Mouse (Mus musculus): ENCODE measurements around the gene Cacnb4. TPM values are rescaled to one million over a fixed set of nuclear protein-coding genes. Genes with fewer than 3 reads are reported as not detected.

Gene Cacnb4
- polyA plus RNA-seq, 1 experiment, result 0.01 TPM

DNA sequence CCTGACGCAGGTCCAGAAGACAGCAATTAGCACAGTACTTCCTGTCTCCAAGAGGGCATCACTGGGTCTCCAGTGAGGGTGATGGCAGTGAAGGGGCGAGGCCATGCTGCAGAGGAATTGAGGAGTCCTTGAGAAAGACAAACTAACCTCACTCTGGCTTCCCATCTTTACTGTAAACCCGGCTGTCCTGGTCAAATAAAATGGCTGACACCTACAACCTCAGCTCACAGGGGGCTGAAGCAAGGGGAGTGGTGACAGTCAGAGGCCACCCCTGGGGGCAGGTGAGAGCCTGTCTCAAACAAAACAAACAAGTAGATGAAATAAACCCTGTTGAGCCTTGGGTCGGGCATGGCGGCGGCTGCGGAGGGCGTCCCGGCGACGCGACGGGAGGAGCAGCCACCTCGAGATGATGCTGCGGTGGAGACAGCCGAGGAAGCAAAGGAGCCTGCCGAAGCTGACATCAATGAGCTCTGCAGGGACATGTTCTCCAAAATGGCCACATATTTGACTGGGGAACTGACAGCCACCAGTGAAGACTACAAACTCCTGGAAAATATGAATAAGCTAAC is 57.1 kb downstream of the Cacnb4 start:
- TF ChIP-seq TCF12 (IDR thresholded peaks at IDR 0.05; ENCODE audit: insufficient read depth, poor library complexity, severe bottlenecking), result no peak
- no peak for TF ChIP-seq TCF3 (IDR thresholded peaks at IDR 0.05; ENCODE audit: insufficient read length, low read depth)
- TF ChIP-seq MAX (IDR thresholded peaks at IDR 0.05; ENCODE audit: low read depth), result no peak
- TF ChIP-seq E2F4 (IDR thresholded peaks at IDR 0.05; ENCODE audit: insufficient read depth), result no peak
- Histone ChIP-seq H3K36me3 (ENCODE audit: control insufficient read depth, insufficient read depth) (no peaks in the 10 kb centered on the region), H3K4me2 (ENCODE audit: low read depth) (no peak overlapping the region), H3K4me3 (no peak overlapping the region), H3ac (ENCODE audit: control insufficient read depth, insufficient read length) (no peak overlapping the region), H3K27me3 (ENCODE audit: control insufficient read depth, insufficient read depth, insufficient read length) (no peaks in the 10 kb centered on the region), H3K79me2 (ENCODE audit: control insufficient read depth, insufficient read depth) (no peaks in the 10 kb centered on the region)

DNA sequence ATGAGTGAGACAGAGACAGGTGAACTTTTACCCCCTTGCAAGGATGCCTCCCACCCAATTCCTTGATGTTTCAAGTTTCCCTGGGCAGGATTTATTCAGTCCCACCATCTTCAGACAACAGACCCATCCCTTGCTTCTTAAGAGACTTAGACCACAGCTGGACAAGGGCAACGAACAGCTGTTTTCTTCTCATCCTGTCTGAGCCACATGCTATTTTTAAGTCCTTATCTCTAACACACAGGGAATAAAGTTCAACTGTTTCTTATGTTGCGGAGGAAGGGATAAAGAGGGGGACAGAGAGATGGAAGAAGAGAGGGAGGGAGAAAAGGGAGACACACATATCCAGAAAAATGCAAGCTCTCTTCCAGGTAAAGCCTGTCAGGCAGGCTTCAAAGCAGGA is 57.8 kb downstream of the Cacnb4 start:
- no peak overlapping the region for H3ac ChIP-seq (ENCODE audit: control insufficient read depth, insufficient read length)
- no peaks in the 10 kb centered on the region for H3K36me3 ChIP-seq (ENCODE audit: control insufficient read depth, insufficient read depth)
- H3K79me2 ChIP-seq (ENCODE audit: control insufficient read depth, insufficient read depth), result no peaks in the 10 kb centered on the region
- no peaks in the 10 kb centered on the region for H3K27me3 ChIP-seq (ENCODE audit: control insufficient read depth, insufficient read depth, insufficient read length)
- peak overlapping the region; percentile 37 for H3K4me2 ChIP-seq (ENCODE audit: low read depth)
- H3K4me3 ChIP-seq, result no peak overlapping the region
- TF ChIP-seq TCF12 (IDR thresholded peaks at IDR 0.05; ENCODE audit: insufficient read depth, poor library complexity, severe bottlenecking) (no peak), E2F4 (IDR thresholded peaks at IDR 0.05; ENCODE audit: insufficient read depth) (no peak), MYOD1 (IDR thresholded peaks at IDR 0.05; ENCODE audit: control insufficient read depth in 1 of 3, insufficient read length in 2 of 3, low read depth in 2 of 3) (peak in 1 of 3 experiments; percentile 46), MYOG (IDR thresholded peaks at IDR 0.05; ENCODE audit: control insufficient read depth in 1 of 3, insufficient read depth in 1 of 3, insufficient read length in 2 of 3, low read depth in 2 of 3) (peak in 1 of 3 experiments; percentile 37)

DNA sequence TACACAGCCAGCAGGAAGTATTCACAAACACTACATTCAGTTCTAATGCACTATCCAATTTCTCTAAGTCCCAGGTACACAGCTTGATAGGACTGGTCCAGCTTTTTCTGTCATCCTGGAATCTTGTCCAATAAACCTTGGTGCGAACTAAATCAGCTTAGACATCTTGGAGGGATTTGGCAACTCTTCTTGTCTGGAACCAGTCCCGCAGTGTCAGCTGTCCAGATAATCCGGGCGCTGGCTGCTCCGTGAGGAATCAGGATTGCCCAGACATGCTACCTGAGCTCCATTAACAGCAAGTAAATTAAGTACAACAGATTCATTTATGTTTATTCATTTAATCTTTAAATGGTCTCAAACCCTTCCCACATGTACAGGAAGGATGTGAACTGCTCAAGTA is 61.2 kb downstream of the Cacnb4 start:
- TF ChIP-seq E2F4 (IDR thresholded peaks at IDR 0.05; ENCODE audit: insufficient read depth) (no peak), SRF (IDR thresholded peaks at IDR 0.05; ENCODE audit: control insufficient read depth, insufficient read length, low read depth) (no peak), CEBPB (IDR thresholded peaks at IDR 0.05; ENCODE audit: insufficient read depth, poor library complexity, severe bottlenecking) (no peak), MYOD1 (IDR thresholded peaks at IDR 0.05; ENCODE audit: control insufficient read depth in 1 of 3, insufficient read length in 2 of 3, low read depth in 2 of 3) (no peak), MYOG (IDR thresholded peaks at IDR 0.05; ENCODE audit: control insufficient read depth in 1 of 3, insufficient read depth in 1 of 3, insufficient read length in 2 of 3, low read depth in 2 of 3) (no peak), MAX (IDR thresholded peaks at IDR 0.05; ENCODE audit: low read depth) (no peak)
- H3ac ChIP-seq (ENCODE audit: control insufficient read depth, insufficient read length), result no peak overlapping the region
- H3K79me2 ChIP-seq (ENCODE audit: control insufficient read depth, insufficient read depth), result no peaks in the 10 kb centered on the region
- no peak overlapping the region for H3K4me2 ChIP-seq (ENCODE audit: low read depth)
- H3K36me3 ChIP-seq (ENCODE audit: control insufficient read depth, insufficient read depth), result no peaks in the 10 kb centered on the region
- H3K27me3 ChIP-seq (ENCODE audit: control insufficient read depth, insufficient read depth, insufficient read length), result no peaks in the 10 kb centered on the region
- no peak overlapping the region for H3K4me3 ChIP-seq

DNA sequence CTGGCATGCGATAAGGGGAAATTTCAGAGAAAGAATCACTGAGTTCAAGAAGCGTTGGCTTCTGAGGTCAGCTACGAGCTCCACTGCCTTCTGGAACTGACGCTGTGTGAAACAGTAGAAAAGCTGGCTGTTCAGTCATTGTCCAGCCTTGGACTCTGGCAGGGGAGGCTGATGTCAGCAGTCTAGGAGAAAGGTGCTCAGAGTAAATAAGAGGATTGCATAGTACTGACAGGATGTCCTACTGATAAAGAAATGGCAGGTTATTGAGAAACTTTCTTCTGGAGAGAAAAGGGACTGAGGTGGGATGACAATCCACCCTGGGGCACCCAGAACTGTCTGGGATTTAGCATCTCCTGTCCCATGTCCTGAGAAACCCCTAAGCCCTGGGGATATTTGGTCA is 62.7 kb downstream of the Cacnb4 start:
- TF ChIP-seq SRF (IDR thresholded peaks at IDR 0.05; ENCODE audit: control insufficient read depth, insufficient read length, low read depth) (no peak), REST (IDR thresholded peaks at IDR 0.05; ENCODE audit: insufficient read depth, insufficient read length) (no peak), MAX (IDR thresholded peaks at IDR 0.05; ENCODE audit: low read depth) (no peak), MYOG (IDR thresholded peaks at IDR 0.05; ENCODE audit: control insufficient read depth in 1 of 3, insufficient read depth in 1 of 3, insufficient read length in 2 of 3, low read depth in 2 of 3) (no peak), POLR2AphosphoS2 (IDR thresholded peaks at IDR 0.05; ENCODE audit: insufficient read length, low read depth) (no peak), CEBPB (IDR thresholded peaks at IDR 0.05; ENCODE audit: insufficient read depth, poor library complexity, severe bottlenecking) (no peak), POLR2A (IDR thresholded peaks at IDR 0.05; ENCODE audit: insufficient read length, low read depth) (no peak), MYOD1 (IDR thresholded peaks at IDR 0.05; ENCODE audit: control insufficient read depth in 1 of 3, insufficient read length in 2 of 3, low read depth in 2 of 3) (no peak), USF1 (IDR thresholded peaks at IDR 0.05; ENCODE audit: low read depth) (no peak), TCF3 (IDR thresholded peaks at IDR 0.05; ENCODE audit: insufficient read length, low read depth) (no peak), E2F4 (IDR thresholded peaks at IDR 0.05; ENCODE audit: insufficient read depth) (no peak), TCF12 (IDR thresholded peaks at IDR 0.05; ENCODE audit: insufficient read depth, poor library complexity, severe bottlenecking) (no peak)
- Histone ChIP-seq H3K36me3 (ENCODE audit: control insufficient read depth, insufficient read depth) (no peaks in the 10 kb centered on the region), H3K27me3 (ENCODE audit: control insufficient read depth, insufficient read depth, insufficient read length) (no peaks in the 10 kb centered on the region), H3K4me3 (no peak overlapping the region), H3K79me2 (ENCODE audit: control insufficient read depth, insufficient read depth) (no peaks in the 10 kb centered on the region), H3K4me2 (ENCODE audit: low read depth) (no peak overlapping the region), H3ac (ENCODE audit: control insufficient read depth, insufficient read length) (no peak overlapping the region)

DNA sequence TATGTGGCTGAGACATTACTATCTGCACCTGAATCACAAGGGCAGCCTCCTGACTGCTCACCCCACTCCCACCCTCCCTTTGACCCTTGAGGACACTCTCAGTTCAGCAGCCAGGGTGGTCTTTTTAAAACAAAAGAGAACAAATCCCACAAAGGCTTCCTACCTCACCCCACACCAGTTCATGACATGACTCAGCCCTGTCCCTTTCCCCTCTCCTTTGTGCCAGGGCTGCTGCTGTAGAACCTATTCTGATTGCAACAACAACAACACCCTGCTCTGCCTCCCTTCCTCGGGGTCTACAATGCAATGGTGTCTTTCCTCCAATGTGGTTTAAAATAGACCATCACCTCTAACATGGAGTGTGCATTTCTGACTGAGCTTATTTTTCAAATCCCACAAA is 67.1 kb downstream of the Cacnb4 start:
- no peak for TF ChIP-seq TCF3 (IDR thresholded peaks at IDR 0.05; ENCODE audit: insufficient read length, low read depth)
- no peak for TF ChIP-seq USF1 (IDR thresholded peaks at IDR 0.05; ENCODE audit: low read depth)
- TF ChIP-seq REST (IDR thresholded peaks at IDR 0.05; ENCODE audit: insufficient read depth, insufficient read length), result no peak
- no peak for TF ChIP-seq SRF (IDR thresholded peaks at IDR 0.05; ENCODE audit: control insufficient read depth, insufficient read length, low read depth)
- no peak for TF ChIP-seq MYOD1 (IDR thresholded peaks at IDR 0.05; ENCODE audit: control insufficient read depth in 1 of 3, insufficient read length in 2 of 3, low read depth in 2 of 3)
- Histone ChIP-seq H3K4me3 (no peak overlapping the region), H3K4me2 (ENCODE audit: low read depth) (no peak overlapping the region), H3K27me3 (ENCODE audit: control insufficient read depth, insufficient read depth, insufficient read length) (no peaks in the 10 kb centered on the region), H3K36me3 (ENCODE audit: control insufficient read depth, insufficient read depth) (no peaks in the 10 kb centered on the region), H3ac (ENCODE audit: control insufficient read depth, insufficient read length) (no peak overlapping the region), H3K79me2 (ENCODE audit: control insufficient read depth, insufficient read depth) (no peaks in the 10 kb centered on the region)

Data from myocyte (in vitro differentiated cells).